Mouse (Mus musculus) left cerebral cortex, adult 2 months (tissue): ENCODE data around the gene Slc44a1. TPM values are rescaled to one million over a fixed set of nuclear protein-coding genes. Genes with fewer than 3 reads are reported as not detected.
A peak's percentile ranks its signal among the peaks of the same experiment; 100 is the strongest.

Source experiments
- DNase-seq, 2 experiments: peaks; one replicate each; pipeline ENCODE4 v3.0.0; 2021 to 2022; ENCODE audit warnings: low spot score in 2 of 2, mixed read lengths in 1 of 2; ENCODE audit errors: extremely low spot score in 1 of 2
- H3K27ac ChIP-seq: fragments of 200-600 bp; 2 replicates; pipeline ENCODE4 v1.8.1; 2022
- H3K4me3 ChIP-seq: fragments of 200-600 bp; 2 replicates; pipeline ENCODE4 v1.8.1; 2022
- CTCF ChIP-seq: fragments of 200-600 bp; IDR thresholded peaks from 2 replicates; pipeline ENCODE4 v1.8.1; 2022; ENCODE audit warnings: antibody characterized with exemption, mild to moderate bottlenecking, moderate library complexity
- intact Hi-C: fragments of 180-260 bp; cut with DNase I; formaldehyde crosslinking; loops from one replicate; pipeline ENCODE4 v1.15.1; 2025
- total RNA-seq, 2 experiments: library from RNA; stranded (reverse); gene quantifications; 2 replicates each; pipeline ENCODE4 v1.2.3; 2021

Gene Slc44a1
- total RNA-seq, 2 experiments from 2014 or later: 58.8 to 59.5 TPM

- no peak for TF ChIP-seq CTCF
- no peak for DNase-seq
- no peak overlapping the region for H3K27ac ChIP-seq
- no peak overlapping the region for H3K4me3 ChIP-seq
- intact Hi-C loops: no loop called here
These were observed 124.4 kb downstream of the Slc44a1 start for GRCm38 (mm10) chr4:53564618-53565017.

DNA sequence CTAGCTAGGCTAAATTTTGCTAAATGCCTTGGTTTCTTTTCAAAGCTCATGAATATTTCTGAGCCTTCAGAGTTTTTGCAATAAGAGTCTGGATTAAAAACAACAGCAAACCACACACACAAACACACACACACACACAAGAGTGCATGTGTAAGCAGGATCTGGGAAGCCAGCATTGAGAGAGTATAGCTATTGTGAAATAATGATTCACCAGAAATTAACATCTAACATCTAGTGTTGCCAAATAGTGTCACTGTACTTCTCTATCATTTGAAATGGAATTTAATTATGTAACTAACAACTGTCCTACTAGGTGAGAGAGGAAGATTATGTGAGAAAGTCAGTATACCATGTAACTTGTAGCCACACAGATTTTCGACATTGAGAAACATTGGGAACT lies 126.9 kb downstream of the Slc44a1 start:
- Histone ChIP-seq H3K4me3 (no peak overlapping the region), H3K27ac (no peak overlapping the region)
- no peak for TF ChIP-seq CTCF
- intact Hi-C loops: no loop called here
- DNase-seq: no peak

GRCm38 (mm10) chr4:53575558-53575957 lies 135.3 kb downstream of the Slc44a1 start:
- no peak for DNase-seq
- H3K27ac ChIP-seq: no peak overlapping the region
- H3K4me3 ChIP-seq: no peak overlapping the region
- no peak for TF ChIP-seq CTCF
- intact Hi-C loops: no loop called here

- TF ChIP-seq CTCF: no peak
- intact Hi-C loops: no loop called here
These were observed 147.5 kb downstream of the Slc44a1 start for GRCm38 (mm10) chr4:53587676-53588075.

DNA sequence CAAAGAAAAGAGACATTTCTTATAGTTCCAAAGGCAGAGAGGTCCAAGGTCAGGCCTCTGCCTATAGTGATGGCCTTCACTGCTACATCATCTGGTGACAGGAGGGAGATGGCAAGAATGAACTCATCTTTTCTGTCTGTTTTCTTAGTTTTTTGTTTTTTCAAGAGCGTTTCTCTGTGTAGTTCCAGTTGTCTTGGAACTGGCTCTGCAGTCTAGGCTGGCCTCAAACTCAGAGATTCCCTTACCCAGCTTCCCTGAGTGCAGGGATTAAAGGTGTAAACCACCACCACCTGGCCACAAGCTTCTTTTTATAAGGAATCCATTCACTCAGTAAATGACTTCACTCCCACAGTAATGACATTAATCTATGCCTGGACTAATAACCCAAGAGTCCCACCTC lies 148.7 kb downstream of the Slc44a1 start:
- DNase-seq: no peak
- H3K4me3 ChIP-seq: no peak overlapping the region
- intact Hi-C loops: no loop called here
- no peak for TF ChIP-seq CTCF
- H3K27ac ChIP-seq: no peak overlapping the region

More at GRCm38 (mm10) chr4:53587676-53588075, 147.5 kb downstream of the Slc44a1 start:
- Histone ChIP-seq H3K27ac (no peak overlapping the region), H3K4me3 (no peak overlapping the region)
- no peak for DNase-seq

DNA sequence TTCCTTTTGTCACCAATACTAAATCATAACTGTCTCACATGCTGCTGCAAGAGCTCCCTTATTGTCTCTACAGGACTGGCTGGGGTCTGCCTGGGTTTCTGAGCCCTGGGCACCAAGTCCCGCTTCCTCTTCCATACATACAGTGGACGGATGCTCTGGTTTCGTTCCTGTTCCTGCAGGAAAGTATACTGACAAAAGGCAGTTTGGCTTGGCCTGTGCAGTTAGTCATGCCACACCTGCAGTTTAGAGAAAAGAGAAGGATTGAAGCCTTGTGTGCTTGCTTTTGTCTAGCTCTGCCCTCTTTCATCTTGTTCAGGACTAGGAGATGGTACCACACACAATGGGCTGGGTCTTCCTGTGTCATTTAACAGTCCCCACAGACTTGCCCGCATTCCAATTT lies 149.3 kb downstream of the Slc44a1 start:
- Histone ChIP-seq H3K4me3 (no peak overlapping the region), H3K27ac (no peak overlapping the region)
- intact Hi-C loops: no loop called here
- no peak for DNase-seq
- TF ChIP-seq CTCF: no peak

DNA sequence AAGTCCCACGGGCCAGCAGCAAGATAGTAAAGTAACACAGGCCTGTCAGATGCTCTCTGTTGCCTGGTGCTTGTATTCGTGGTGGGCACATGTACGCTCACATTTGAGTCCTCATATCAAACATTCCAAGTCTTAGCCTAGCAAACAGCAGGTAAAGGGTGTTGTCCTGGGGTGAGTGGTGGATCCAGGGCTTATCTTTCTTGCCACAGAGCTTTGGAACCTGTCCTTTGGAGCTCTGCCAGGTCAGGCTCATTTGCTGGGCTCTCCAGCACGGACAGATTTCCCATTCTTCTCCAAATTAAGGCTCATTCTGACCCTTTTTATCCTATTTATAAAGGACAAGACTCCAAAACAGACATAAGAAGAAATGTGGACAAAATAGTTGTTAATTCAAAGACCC lies 149.9 kb downstream of the Slc44a1 start:
- DNase-seq: no peak
- TF ChIP-seq CTCF: no peak
- intact Hi-C loops: loop anchor here (5.0 to 10.0 kb wide), 4 partner anchors 148 to 558 kb away; partner anchors contain the start of gene Slc44a1
- no peak overlapping the region for H3K4me3 ChIP-seq
- H3K27ac ChIP-seq: no peak overlapping the region

GRCm38 (mm10) chr4:53590691-53591447 lies 150.7 kb downstream of the Slc44a1 start:
- H3K4me3 ChIP-seq: no peak overlapping the region
- intact Hi-C loops: loop anchor here (5.0 to 10.0 kb wide), 4 partner anchors 149 to 559 kb away; partner anchors contain the start of gene Slc44a1
- TF ChIP-seq CTCF: no peak
- no peak overlapping the region for H3K27ac ChIP-seq
- no peak for DNase-seq

- intact Hi-C loops: loop anchor here (5.0 to 10.0 kb wide), 4 partner anchors 149 to 559 kb away; partner anchors contain the start of gene Slc44a1
- H3K27ac ChIP-seq: no peak overlapping the region; the same call in 1 of the 2 replicates
- no peak overlapping the region for H3K4me3 ChIP-seq
- DNase-seq: no peak
- no peak for TF ChIP-seq CTCF
These were observed 151.3 kb downstream of the Slc44a1 start for GRCm38 (mm10) chr4:53591536-53591935.

DNA sequence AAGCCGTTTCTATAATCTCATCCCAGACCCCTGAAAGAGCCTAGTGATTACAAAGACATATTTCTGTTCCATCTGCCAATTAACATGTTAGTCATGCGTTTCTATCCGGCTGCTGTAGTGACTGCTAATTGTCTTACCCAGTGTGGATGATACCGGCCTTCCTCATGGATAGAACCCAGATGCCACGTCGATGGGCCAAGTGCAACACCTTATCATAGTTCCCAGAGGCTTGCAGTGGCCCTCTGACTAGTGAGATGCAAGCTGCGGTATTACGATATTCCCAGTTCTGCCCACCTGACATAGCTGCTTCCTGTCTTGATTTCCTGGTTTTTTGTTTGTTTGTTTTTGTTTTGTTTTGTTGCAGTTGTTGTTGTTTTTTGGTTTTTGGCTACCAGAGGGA lies 151.7 kb downstream of the Slc44a1 start:
- TF ChIP-seq CTCF: no peak
- Histone ChIP-seq H3K27ac (peak overlapping the region; percentile 36), H3K4me3 (no peak overlapping the region)
- DNase-seq: no peak
- intact Hi-C loops: loop anchor here (5.0 to 10.0 kb wide), 4 partner anchors 150 to 560 kb away; partner anchors contain the start of gene Slc44a1

- intact Hi-C loops: loop anchor here (5.0 to 10.0 kb wide), 4 partner anchors 150 to 560 kb away; partner anchors contain the start of gene Slc44a1
- peak overlapping the region; percentile 36 for H3K27ac ChIP-seq
- H3K4me3 ChIP-seq: no peak overlapping the region
- no peak for TF ChIP-seq CTCF
- DNase-seq: no peak
These were observed 152.2 kb downstream of the Slc44a1 start for GRCm38 (mm10) chr4:53592386-53592785.

- peak; percentile 84 for TF ChIP-seq CTCF
- Histone ChIP-seq H3K4me3 (no peak overlapping the region), H3K27ac (no peak overlapping the region)
- peak; percentile 41 to 50 for DNase-seq
- intact Hi-C loops: loop anchor here (2.0 to 10.0 kb wide), 5 partner anchors 152 to 562 kb away; partner anchors contain the start of gene Slc44a1
These were observed 154.0 kb downstream of the Slc44a1 start for GRCm38 (mm10) chr4:53594204-53594603.
